Mouse (Mus musculus) A20 (cell line): ENCODE data around the gene Cfap54.

Experiments
- DNase-seq: peaks from one replicate; pipeline ENCODE4 v3.0.0-alpha.2; 2011; ENCODE audit warnings: low read depth, low spot score

The Cfap54 gene

DNA sequence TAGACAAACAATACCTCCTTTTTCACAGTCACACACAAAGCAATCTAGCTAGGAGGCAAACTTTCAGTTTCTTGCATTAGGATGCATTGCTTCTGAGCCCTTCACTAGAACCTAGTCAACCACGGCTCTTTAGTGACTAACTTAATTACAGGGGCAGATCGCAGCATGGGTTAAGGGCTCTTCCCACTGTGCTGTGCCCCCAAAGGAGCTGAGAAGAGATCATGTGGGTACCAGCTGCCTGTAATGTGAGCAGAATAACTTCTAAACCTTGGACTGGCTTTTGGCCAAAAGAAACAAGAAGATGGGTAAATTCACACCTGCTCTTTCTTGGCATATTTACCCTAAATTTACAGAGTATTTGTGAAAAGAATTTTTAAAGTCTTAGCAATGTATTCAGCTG is 291.2 kb downstream of the Cfap54 start:
- DNase-seq, result no peak

DNA sequence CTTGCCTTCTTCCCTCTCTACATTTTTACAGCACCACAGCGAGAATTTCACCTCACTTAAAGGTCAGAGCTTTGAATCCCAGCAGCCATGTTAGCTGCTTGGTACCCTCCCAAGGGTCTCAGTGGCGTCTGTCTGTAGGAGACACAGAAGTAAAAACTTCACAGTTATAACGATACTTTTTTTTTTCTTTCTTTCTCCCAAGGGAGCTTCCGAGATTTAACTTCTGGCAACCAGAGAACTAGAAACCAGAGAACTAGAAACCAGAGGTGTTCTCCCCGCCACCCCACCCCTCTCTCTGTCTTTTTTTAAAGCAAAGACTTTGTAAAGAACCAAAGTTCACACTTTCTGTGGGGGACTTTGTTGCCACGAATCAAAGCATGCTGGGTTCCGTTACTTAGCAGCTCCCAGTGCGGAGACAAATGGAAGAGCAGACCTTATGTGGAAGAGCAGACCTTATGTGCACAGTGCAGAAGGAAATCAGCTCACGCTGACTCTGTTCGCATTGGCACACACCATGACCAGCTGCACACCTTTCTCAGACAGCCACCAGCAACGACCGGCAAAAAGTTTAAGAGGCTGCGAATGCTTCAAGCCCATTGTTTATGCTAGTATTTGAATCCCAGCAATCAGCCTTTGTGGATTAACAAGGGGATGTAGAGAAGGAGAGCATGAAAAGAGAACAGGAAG is 292.9 kb downstream of the Cfap54 start:
- no peak for DNase-seq

DNA sequence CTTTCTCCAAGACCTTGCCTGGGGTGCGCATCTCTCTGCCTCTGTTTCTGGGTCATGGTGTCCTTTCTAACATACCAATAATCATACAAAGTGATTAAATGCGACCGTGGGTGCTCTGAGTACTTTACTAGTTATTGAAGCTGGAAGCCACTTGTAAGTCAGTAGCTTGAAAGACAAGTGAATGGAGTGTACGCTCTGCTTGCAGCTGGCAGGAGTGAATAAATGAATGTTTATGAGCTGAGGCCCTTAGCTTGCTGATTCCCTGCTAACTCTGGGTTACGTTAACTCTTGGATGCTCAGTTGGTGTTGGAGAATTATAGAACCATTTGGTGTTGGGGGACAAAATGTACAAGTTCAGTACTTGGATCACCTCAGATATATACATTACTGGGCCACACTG is 298.7 kb downstream of the Cfap54 start:
- no peak for DNase-seq

DNA sequence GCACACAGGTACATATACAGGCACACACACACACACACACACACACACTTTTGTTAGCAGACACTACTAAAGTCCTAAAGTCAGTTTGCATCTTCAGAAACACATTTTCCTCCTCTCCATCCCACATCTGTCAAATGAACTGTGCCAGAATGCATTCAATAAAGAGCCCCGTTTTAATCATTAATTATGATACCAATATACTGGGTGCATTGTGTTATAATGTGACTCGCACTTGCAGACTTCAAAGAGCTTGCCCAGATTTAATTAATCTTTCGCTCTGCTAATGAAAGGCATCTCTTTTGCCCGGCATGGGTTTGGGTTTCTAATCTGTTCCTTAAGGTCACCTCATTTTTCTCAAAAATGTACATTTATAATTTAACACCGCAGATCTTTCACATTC is 327.1 kb downstream of the Cfap54 start:
- no peak for DNase-seq

DNA sequence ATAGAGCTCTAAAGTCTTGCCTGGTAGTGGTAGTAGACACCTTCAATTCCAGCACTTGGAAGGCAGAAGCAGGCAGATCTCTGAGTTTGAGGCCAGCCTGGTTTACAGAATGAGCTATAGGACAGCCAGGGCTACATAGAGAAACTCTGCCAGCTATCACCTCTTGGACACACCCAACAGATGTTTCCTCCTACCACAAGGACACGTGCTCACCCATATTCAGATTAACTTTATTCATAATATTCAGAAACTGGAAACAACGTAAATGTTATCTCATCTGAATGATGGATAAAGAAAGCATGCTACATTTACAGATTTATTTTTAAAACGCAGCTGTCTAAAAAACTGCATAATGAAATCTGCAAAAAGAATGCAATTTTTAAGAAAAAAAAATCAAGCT is 351.1 kb downstream of the Cfap54 start:
- no peak for DNase-seq

DNA sequence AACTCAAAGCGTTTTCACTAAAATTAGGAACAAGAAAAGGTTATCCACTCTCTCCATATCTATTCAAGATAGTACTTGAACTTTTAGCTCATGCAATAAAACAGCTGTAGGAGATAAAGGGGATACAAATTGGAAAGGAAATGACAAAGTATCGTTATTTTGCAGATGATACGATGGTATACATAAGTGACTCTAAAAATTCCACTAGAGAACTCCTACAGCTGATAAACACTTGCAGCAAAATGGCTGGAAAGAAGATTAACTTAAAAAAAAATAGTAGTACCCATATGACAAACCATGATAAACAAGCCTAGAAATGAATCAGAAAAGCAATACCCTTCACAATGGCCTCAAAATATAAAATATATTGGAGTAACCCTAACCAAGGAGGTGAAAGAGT is 352.7 kb downstream of the Cfap54 start:
- no peak for DNase-seq
